In genomic region chr2:180890422-180891074, GRCm38 (mm10) we compare ENCODE assay signal across 9 mouse cellular contexts. TPM values are rescaled to one million over a fixed set of nuclear protein-coding genes. Genes with fewer than 3 reads are reported as not detected.
DNase-seq lines count a peak whose midpoint lies in the region; ATAC-seq and TF ChIP-seq lines count a peak whose summit lies in the region.
"Had no signal": no experiment of that assay in that cellular context is flagged by ENCODE, and none has a peak within 500 bp of the region (broad histone marks: within the 10 kb centered on the region; RNA-seq: fewer than 3 reads in every experiment).

No protein-coding gene starts in this region.

- no peak for ATAC-seq in embryonic facial prominence, embryonic 12.5 days (ENCODE audit: insufficient number of reproducible peaks, insufficient read depth, low FRiP score, low TSS enrichment)
- no peak for ATAC-seq in liver, embryonic 12.5 days
- no peak for ATAC-seq in erythroblast, adult 5-6 weeks (replicated peaks; ENCODE audit: low FRiP score, poor library complexity, severe bottlenecking)

- H3K4me3 ChIP-seq in cerebellum, adult 2 months (replicated peaks; ENCODE audit: insufficient read depth, low read depth, low read length) = peak overlapping the region; percentile 58
- H3K4me3 ChIP-seq in E14TG2a.4 (replicated peaks; ENCODE audit: low read length) = peak overlapping the region; percentile 83
- 0 out of 2 replicates have a peak overlapping the region, but pooled peaks have one; percentile 7 for H3K4me3 ChIP-seq in embryonic facial prominence, embryonic 12.5 days
- H3K4me3 ChIP-seq in liver, embryonic 12.5 days = no peak overlapping the region

- no peaks in the 10 kb centered on the region for H3K9me3 ChIP-seq in E14TG2a.4 (ENCODE audit: low read length)
- H3K9me3 ChIP-seq in embryonic facial prominence, embryonic 12.5 days = no peaks in the 10 kb centered on the region
- no peaks in the 10 kb centered on the region for H3K9me3 ChIP-seq in liver, embryonic 12.5 days (replicated peaks)

- no peaks in the 10 kb centered on the region for H3K36me3 ChIP-seq in E14TG2a.4 (ENCODE audit: insufficient read depth, low read length)
- H3K36me3 ChIP-seq in embryonic facial prominence, embryonic 12.5 days = no peaks in the 10 kb centered on the region
- no peaks in the 10 kb centered on the region for H3K36me3 ChIP-seq in liver, embryonic 12.5 days

- TF ChIP-seq POLR2A in cerebellum, adult 2 months (IDR thresholded peaks at IDR 0.05; ENCODE audit: borderline replicate concordance, insufficient read depth, low read length) = no peak

- peak overlapping the region; percentile 84 for H3K27ac ChIP-seq in cerebellum, adult 2 months (ENCODE audit: insufficient read depth, low read length)
- peak overlapping the region; percentile 42; the same call in 1 of the 2 replicates for H3K27ac ChIP-seq in embryonic facial prominence, embryonic 12.5 days
- H3K27ac ChIP-seq in liver, embryonic 12.5 days = no peak overlapping the region

- H3K4me2 ChIP-seq in embryonic facial prominence, embryonic 12.5 days (replicated peaks) = peak overlapping the region; percentile 16; the same call in 1 of the 2 replicates
- no peak overlapping the region for H3K4me2 ChIP-seq in liver, embryonic 12.5 days

- no peak overlapping the region for H3K9ac ChIP-seq in embryonic facial prominence, embryonic 12.5 days
- H3K9ac ChIP-seq in liver, embryonic 12.5 days = no peak overlapping the region

- no peak for TF ChIP-seq CTCF in cerebellum, adult 2 months (IDR thresholded peaks at IDR 0.05; ENCODE audit: borderline replicate concordance, insufficient read depth, low read depth, low read length)
- TF ChIP-seq CTCF in E14TG2a.4 (conservative IDR thresholded peaks at IDR 0.05; ENCODE audit: low read length) = no peak

- H3K27me3 ChIP-seq in cerebellum, adult 2 months (ENCODE audit: control insufficient read depth, insufficient read depth, low read length) = no peaks in the 10 kb centered on the region
- H3K27me3 ChIP-seq in E14TG2a.4 (ENCODE audit: insufficient read depth, low read length) = peaks cover 96% of the 10 kb centered on the region
- peaks cover 84% of the 10 kb centered on the region for H3K27me3 ChIP-seq in embryonic facial prominence, embryonic 12.5 days
- peaks cover 99% of the 10 kb centered on the region for H3K27me3 ChIP-seq in liver, embryonic 12.5 days (replicated peaks)

- peak; percentile 26 to 59 for DNase-seq in cerebellum, adult 2 months
- no peak for DNase-seq in cerebellum, adult 8-10 months
- peak; percentile 52 for DNase-seq in mesoderm, embryonic 11.5 days (ENCODE audit: low read depth, low spot score)
- no peak for DNase-seq in adrenal gland, postnatal 36 days

- WGBS in cerebellum, adult 2 months = 46% methylated on average over 29 of the region's 29 CpGs
- WGBS in embryonic facial prominence, embryonic 12.5 days = 2% methylated on average over 29 of the region's 29 CpGs
- WGBS in liver, embryonic 12.5 days (ENCODE audit: insufficient replicate concordance) = 4% methylated on average over 20 of the region's 29 CpGs

- peaks cover 16% of the 10 kb centered on the region for H3K4me1 ChIP-seq in cerebellum, adult 2 months (ENCODE audit: control insufficient read depth, insufficient read depth, low read length)
- peaks cover 61% of the 10 kb centered on the region for H3K4me1 ChIP-seq in E14TG2a.4 (replicated peaks; ENCODE audit: low read depth, low read length)
- peaks cover 32% of the 10 kb centered on the region for H3K4me1 ChIP-seq in embryonic facial prominence, embryonic 12.5 days
- H3K4me1 ChIP-seq in liver, embryonic 12.5 days = peaks cover 19% of the 10 kb centered on the region

RNA-seq across cellular contexts. Expression of gene Ythdf1, which starts 30.2 kb away (rescaled TPM):
- 52.3 and 59.7 TPM in 2 replicates for polyA plus RNA-seq in cerebellum, adult 2 months (2012; rRNA removed)
- 71.3 and 72.6 TPM in 2 replicates for polyA plus RNA-seq in embryonic facial prominence, embryonic 12.5 days (2016; fragmentation: Nextera tagmentation; extraction: Ambion mirVana)
- 10 to 100 TPM; 51.7 to 52.4 TPM for total RNA-seq in adrenal gland, postnatal 36 days (2021)
- 42.3 and 42.6 TPM in 2 replicates for polyA plus RNA-seq in liver, embryonic 12.5 days (2016; fragmentation: Nextera tagmentation; extraction: Ambion mirVana)
- 15.0 and 17.3 TPM in 2 replicates for total RNA-seq in erythroblast, adult 5-6 weeks (2015; ENCODE audit: low replicate concordance)
- total RNA-seq in erythroblast, adult 5-6 weeks (2017; ENCODE audit: low replicate concordance) = 7.0 and 11.8 TPM in 2 replicates

RNA-seq across cellular contexts. Expression of gene Birc7, which starts 38.3 kb away (rescaled TPM):
- polyA plus RNA-seq in cerebellum, adult 2 months (2012; rRNA removed) = 1.0 TPM in 2 replicates
- 0.14 TPM in 1 of 2 replicates, not detected in the other for polyA plus RNA-seq in embryonic facial prominence, embryonic 12.5 days (2016; fragmentation: Nextera tagmentation; extraction: Ambion mirVana)
- total RNA-seq in adrenal gland, postnatal 36 days (2021) = not detected
- polyA plus RNA-seq in liver, embryonic 12.5 days (2016; fragmentation: Nextera tagmentation; extraction: Ambion mirVana) = not detected in 2 replicates
- not detected in 2 replicates for total RNA-seq in erythroblast, adult 5-6 weeks (2015; ENCODE audit: low replicate concordance)
- not detected in 2 replicates for total RNA-seq in erythroblast, adult 5-6 weeks (2017; ENCODE audit: low replicate concordance)
- total RNA-seq: left cerebral cortex, postnatal 10 days had no signal

Comparison
In these comparisons a context has a peak if more than half of its experiments do, and no peak if none do; other contexts are left out.
1. DNase-seq: peak in cerebellum, adult 2 months (2 of 2) and mesoderm, embryonic 11.5 days (single experiment); none in cerebellum, adult 8-10 months (single experiment) and adrenal gland, postnatal 36 days (0 of 2).